Mouse (Mus musculus): ENCODE results near the gene Cabp1. TPM values are rescaled to one million over a fixed set of nuclear protein-coding genes. Genes with fewer than 3 reads are reported as not detected.
A peak's percentile ranks its signal among the peaks of the same experiment; 100 is the strongest.

The Cabp1 gene
- polyA plus RNA-seq, 1 experiment from 2014 or later: 1.3 TPM

- ATAC-seq (ENCODE audit: insufficient number of reproducible peaks, low FRiP score, low TSS enrichment, low read depth): no peak
- H3K9ac ChIP-seq: no peak overlapping the region
- no peak overlapping the region for H3K4me3 ChIP-seq
- WGBS: 73% methylated on average over 6 of the region's 6 CpGs
- no peak overlapping the region for H3K4me2 ChIP-seq
- peaks cover 77% of the 10 kb centered on the region for H3K36me3 ChIP-seq
- no peaks in the 10 kb centered on the region for H3K9me3 ChIP-seq
- H3K27ac ChIP-seq: no peak overlapping the region
- H3K27me3 ChIP-seq: no peaks in the 10 kb centered on the region
- H3K4me1 ChIP-seq: 0 out of 2 replicates have a peak, but pooled peaks cover 2% of the 10 kb centered on the region
These were observed 48.0 kb downstream of the Cabp1 start for GRCm38 (mm10) chr5:115145976-115146746.

GRCm38 (mm10) chr5:115145253-115145968 lies 48.8 kb downstream of the Cabp1 start:
- Histone ChIP-seq H3K27ac (peak overlapping the region; percentile 30; the same call in 1 of the 2 replicates), H3K9ac (no peak overlapping the region), H3K27me3 (no peaks in the 10 kb centered on the region), H3K9me3 (no peaks in the 10 kb centered on the region), H3K4me2 (no peak overlapping the region), H3K4me3 (no peak overlapping the region), H3K4me1 (no peaks in the 10 kb centered on the region), H3K36me3 (peaks cover 69% of the 10 kb centered on the region)
- 78% methylated on average over 11 of the region's 11 CpGs for WGBS
- ATAC-seq (ENCODE audit: insufficient number of reproducible peaks, low FRiP score, low TSS enrichment, low read depth): no peak

- peaks cover 60% of the 10 kb centered on the region for H3K36me3 ChIP-seq
- H3K9ac ChIP-seq: no peak overlapping the region
- H3K4me3 ChIP-seq: no peak overlapping the region
- 68% methylated on average over 6 of the region's 6 CpGs for WGBS
- H3K9me3 ChIP-seq: no peaks in the 10 kb centered on the region
- no peaks in the 10 kb centered on the region for H3K27me3 ChIP-seq
- ATAC-seq (ENCODE audit: insufficient number of reproducible peaks, low FRiP score, low TSS enrichment, low read depth): no peak
- H3K4me2 ChIP-seq: no peak overlapping the region
- no peaks in the 10 kb centered on the region for H3K4me1 ChIP-seq
- H3K27ac ChIP-seq: peak overlapping the region; percentile 6; the same call in 1 of the 2 replicates
These were observed 49.7 kb downstream of the Cabp1 start for GRCm38 (mm10) chr5:115144471-115144870.

DNA sequence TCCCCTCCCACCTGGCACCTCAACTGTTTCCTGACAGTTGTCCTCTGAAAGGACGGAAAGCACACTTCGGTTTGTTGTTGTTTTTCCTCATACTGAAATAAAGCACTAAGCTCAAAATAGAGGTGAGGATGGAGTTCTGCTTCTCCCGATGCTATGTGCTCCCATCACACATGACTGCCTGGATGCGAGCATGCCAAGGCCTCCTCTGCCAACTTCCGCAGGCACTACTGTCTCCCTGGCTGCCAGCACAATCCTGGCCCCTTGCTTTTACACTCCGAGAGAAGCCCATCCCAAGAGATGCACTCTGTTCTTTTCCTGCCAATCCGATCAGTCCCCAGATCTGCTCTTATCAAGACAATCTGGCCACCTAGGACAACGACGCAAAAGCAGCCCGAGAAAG lies 50.6 kb downstream of the Cabp1 start:
- WGBS: 74% methylated on average over 10 of the region's 10 CpGs
- no peaks in the 10 kb centered on the region for H3K27me3 ChIP-seq
- no peak for ATAC-seq (ENCODE audit: insufficient number of reproducible peaks, low FRiP score, low TSS enrichment, low read depth)
- H3K9ac ChIP-seq: no peak overlapping the region
- H3K9me3 ChIP-seq: no peaks in the 10 kb centered on the region
- no peaks in the 10 kb centered on the region for H3K4me1 ChIP-seq
- H3K4me3 ChIP-seq: no peak overlapping the region
- peaks cover 52% of the 10 kb centered on the region for H3K36me3 ChIP-seq
- no peak overlapping the region for H3K27ac ChIP-seq
- H3K4me2 ChIP-seq: no peak overlapping the region

DNA sequence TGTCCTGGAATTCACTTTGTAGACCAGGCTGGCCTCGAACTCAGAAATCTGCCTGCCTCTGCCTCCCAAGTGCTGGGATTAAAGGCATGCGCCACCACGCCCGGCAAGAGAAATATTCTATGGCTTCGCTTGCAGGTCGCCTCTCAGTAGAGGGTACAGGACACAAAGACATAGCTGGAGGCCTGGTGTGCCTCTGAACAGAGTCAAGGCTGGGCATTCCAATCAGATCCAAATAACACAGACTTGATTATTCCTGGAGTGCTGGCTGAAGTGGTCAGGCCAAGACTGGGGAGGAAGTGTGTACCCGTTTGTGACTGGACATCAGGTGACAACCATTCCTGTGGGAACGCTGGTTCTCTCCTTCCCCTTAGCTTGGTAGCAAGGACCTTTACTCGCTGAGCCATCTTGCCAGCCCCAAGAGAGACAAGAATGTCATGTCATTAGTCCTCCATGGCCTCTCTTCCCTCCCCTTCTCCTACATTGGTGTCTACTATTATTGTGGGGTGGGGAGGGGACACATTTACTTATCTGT lies 51.9 kb downstream of the Cabp1 start:
- no peak for ATAC-seq (ENCODE audit: insufficient number of reproducible peaks, low FRiP score, low TSS enrichment, low read depth)
- Histone ChIP-seq H3K4me1 (no peaks in the 10 kb centered on the region), H3K4me3 (no peak overlapping the region), H3K9me3 (no peaks in the 10 kb centered on the region), H3K36me3 (peaks cover 40% of the 10 kb centered on the region), H3K4me2 (no peak overlapping the region), H3K9ac (no peak overlapping the region), H3K27ac (no peak overlapping the region), H3K27me3 (no peaks in the 10 kb centered on the region)
- WGBS: 88% methylated on average over 9 of the region's 9 CpGs

- H3K4me3 ChIP-seq: no peak overlapping the region
- no peaks in the 10 kb centered on the region for H3K4me1 ChIP-seq
- no peak overlapping the region for H3K9ac ChIP-seq
- no peaks in the 10 kb centered on the region for H3K27me3 ChIP-seq
- no peaks in the 10 kb centered on the region for H3K9me3 ChIP-seq
- H3K27ac ChIP-seq: no peak overlapping the region
- no peak for ATAC-seq (ENCODE audit: insufficient number of reproducible peaks, low FRiP score, low TSS enrichment, low read depth)
- peaks cover 25% of the 10 kb centered on the region for H3K36me3 ChIP-seq
- H3K4me2 ChIP-seq: no peak overlapping the region
- 48% methylated on average over 3 of the region's 3 CpGs for WGBS
These were observed 53.5 kb downstream of the Cabp1 start for GRCm38 (mm10) chr5:115140726-115141125.

- Histone ChIP-seq H3K9ac (no peak overlapping the region), H3K27ac (no peak overlapping the region), H3K4me1 (no peaks in the 10 kb centered on the region), H3K4me2 (no peak overlapping the region), H3K4me3 (no peak overlapping the region), H3K36me3 (peaks cover 9% of the 10 kb centered on the region; the same call in 1 of the 2 replicates), H3K27me3 (no peaks in the 10 kb centered on the region), H3K9me3 (no peaks in the 10 kb centered on the region)
- no peak for ATAC-seq (ENCODE audit: insufficient number of reproducible peaks, low FRiP score, low TSS enrichment, low read depth)
- WGBS: 44% methylated on average over 4 of the region's 4 CpGs
These were observed 55.1 kb downstream of the Cabp1 start for GRCm38 (mm10) chr5:115139124-115139523.

DNA sequence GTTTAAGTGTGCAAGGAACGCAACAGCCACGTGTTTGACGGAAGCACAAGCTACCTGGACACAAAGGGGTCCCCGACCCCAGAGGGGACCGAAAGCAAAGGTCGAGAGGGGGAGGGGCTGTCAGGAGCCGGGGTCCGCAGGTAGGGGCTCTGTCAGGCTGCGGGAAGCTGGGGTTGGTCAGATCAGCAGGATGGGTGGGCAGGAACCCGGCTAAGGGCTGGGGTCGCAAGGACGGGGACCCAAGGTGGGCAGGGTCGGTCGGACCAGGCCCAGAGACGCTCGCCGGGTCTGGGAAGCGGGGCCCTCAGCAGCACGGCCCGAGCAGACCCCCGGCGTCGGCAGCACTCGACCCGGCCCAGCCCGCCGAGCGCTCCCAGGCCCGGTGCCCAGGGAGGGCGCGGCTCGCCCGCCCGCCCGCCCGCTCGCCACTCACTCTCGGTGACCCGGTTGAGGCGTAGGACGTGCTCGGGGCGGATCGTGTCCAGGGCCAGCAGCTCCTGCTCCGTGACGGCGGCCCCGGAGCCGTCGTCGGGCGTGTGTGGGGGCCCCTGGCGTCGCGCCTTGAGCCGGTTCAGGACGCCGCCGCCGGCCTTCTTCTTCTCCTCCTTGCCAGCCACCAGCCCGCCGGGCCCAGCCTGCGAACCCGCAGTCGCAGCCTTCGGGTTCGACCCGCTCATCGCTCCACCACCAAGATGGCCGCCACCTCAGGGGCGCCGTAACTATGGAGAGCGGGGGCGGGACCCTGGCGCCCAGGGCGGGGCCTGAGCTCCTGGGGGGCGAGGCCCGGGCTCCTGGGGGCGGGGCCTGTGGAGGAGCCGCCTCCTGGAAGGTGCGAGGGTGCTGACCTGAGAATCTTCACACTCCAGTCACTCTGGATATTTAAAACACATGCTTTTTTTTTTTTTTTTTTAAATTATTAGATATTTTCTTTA lies 59.7 kb downstream of the Cabp1 start, which contains the start of gene Unc119b:
Unc119b (minus strand) TSS at position 742 of the 932 bp plus-strand sequence.
- peaks cover 13% of the 10 kb centered on the region for H3K4me1 ChIP-seq
- peak within 1 kb of the TSS; percentile 91 for H3K4me2 ChIP-seq
- peak; percentile 94 for ATAC-seq (ENCODE audit: insufficient number of reproducible peaks, low FRiP score, low TSS enrichment, low read depth)
- peak within 1 kb of the TSS; percentile 89 for H3K4me3 ChIP-seq
- H3K27me3 ChIP-seq: no peaks in the 10 kb centered on the region
- H3K36me3 ChIP-seq: peaks cover 13% of the 10 kb centered on the region
- under 1% methylated on average over 57 of the region's 81 CpGs for WGBS
- peak within 1 kb of the TSS; percentile 71 for H3K9ac ChIP-seq
- no peaks in the 10 kb centered on the region for H3K9me3 ChIP-seq
- peak within 1 kb of the TSS; percentile 71 for H3K27ac ChIP-seq

GRCm38 (mm10) chr5:115133358-115134066 lies 60.7 kb downstream of the Cabp1 start:
- no peak overlapping the region for H3K27ac ChIP-seq
- 52% methylated on average over 6 of the region's 6 CpGs for WGBS
- peaks cover 13% of the 10 kb centered on the region for H3K4me1 ChIP-seq
- H3K36me3 ChIP-seq: peaks cover 21% of the 10 kb centered on the region
- no peaks in the 10 kb centered on the region for H3K27me3 ChIP-seq
- no peaks in the 10 kb centered on the region for H3K9me3 ChIP-seq
- peak overlapping the region; percentile 89 for H3K4me3 ChIP-seq
- peak overlapping the region; percentile 71 for H3K9ac ChIP-seq
- peak overlapping the region; percentile 91 for H3K4me2 ChIP-seq
- no peak for ATAC-seq (ENCODE audit: insufficient number of reproducible peaks, low FRiP score, low TSS enrichment, low read depth)

- H3K4me2 ChIP-seq: no peak overlapping the region
- H3K36me3 ChIP-seq: peaks cover 32% of the 10 kb centered on the region
- H3K4me1 ChIP-seq: peaks cover 13% of the 10 kb centered on the region
- H3K27me3 ChIP-seq: no peaks in the 10 kb centered on the region
- 86% methylated on average over 8 of the region's 8 CpGs for WGBS
- H3K4me3 ChIP-seq: no peak overlapping the region
- no peak overlapping the region for H3K27ac ChIP-seq
- ATAC-seq (ENCODE audit: insufficient number of reproducible peaks, low FRiP score, low TSS enrichment, low read depth): no peak
- no peak overlapping the region for H3K9ac ChIP-seq
- H3K9me3 ChIP-seq: no peaks in the 10 kb centered on the region
These were observed 61.7 kb downstream of the Cabp1 start for GRCm38 (mm10) chr5:115132465-115132864.

DNA sequence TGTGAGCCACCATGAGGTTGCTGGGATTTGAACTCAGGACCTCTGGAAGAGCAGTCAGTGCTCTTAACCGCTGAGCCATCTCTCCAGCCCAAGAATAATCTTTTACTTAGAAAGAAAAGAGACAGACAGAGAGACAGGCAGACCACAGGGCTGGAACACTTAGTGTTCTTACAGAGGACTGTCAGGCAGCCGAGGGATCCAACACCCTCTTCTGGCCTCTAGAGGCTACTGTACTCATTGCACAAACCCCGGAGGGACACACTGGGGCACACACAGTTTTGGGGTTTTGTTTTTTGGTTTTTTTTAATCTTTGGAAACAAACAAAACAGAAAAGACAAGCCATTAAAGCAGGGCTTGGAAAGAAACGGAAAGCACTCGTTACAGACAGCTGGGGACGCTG lies 64.9 kb downstream of the Cabp1 start:
- Histone ChIP-seq H3K4me1 (peaks cover 25% of the 10 kb centered on the region), H3K4me3 (no peak overlapping the region), H3K4me2 (no peak overlapping the region), H3K36me3 (peaks cover 50% of the 10 kb centered on the region), H3K9me3 (no peaks in the 10 kb centered on the region), H3K9ac (no peak overlapping the region), H3K27me3 (no peaks in the 10 kb centered on the region), H3K27ac (no peak overlapping the region)
- 85% methylated on average over 6 of the region's 6 CpGs for WGBS
- ATAC-seq (ENCODE audit: insufficient number of reproducible peaks, low FRiP score, low TSS enrichment, low read depth): no peak
